Mouse (Mus musculus) cerebellum, adult 2 months (tissue): ENCODE measurements around the gene Pank4.

Source experiments
- CTCF ChIP-seq: fragments of 200-500 bp; IDR thresholded peaks from 2 replicates; pipeline ENCODE4 v1.5.1; 2011; ENCODE audit warnings: low read depth, mild to moderate bottlenecking, control low read depth, low read length, moderate library complexity, borderline replicate concordance; ENCODE audit not compliant: insufficient read depth
- POLR2A ChIP-seq: fragments of 200-500 bp; IDR thresholded peaks from 2 replicates; pipeline ENCODE4 v1.6.1; 2011; ENCODE audit warnings: low read length, control low read depth, borderline replicate concordance; ENCODE audit not compliant: insufficient read depth

- TF ChIP-seq CTCF (no peak), POLR2A (no peak)
These were observed 47.5 kb downstream of the Pank4 start for GRCm38 (mm10) chr4:155011312-155012025.
